Comparison of ENCODE assay signal across 8 mouse cellular contexts in the genomic region with DNA sequence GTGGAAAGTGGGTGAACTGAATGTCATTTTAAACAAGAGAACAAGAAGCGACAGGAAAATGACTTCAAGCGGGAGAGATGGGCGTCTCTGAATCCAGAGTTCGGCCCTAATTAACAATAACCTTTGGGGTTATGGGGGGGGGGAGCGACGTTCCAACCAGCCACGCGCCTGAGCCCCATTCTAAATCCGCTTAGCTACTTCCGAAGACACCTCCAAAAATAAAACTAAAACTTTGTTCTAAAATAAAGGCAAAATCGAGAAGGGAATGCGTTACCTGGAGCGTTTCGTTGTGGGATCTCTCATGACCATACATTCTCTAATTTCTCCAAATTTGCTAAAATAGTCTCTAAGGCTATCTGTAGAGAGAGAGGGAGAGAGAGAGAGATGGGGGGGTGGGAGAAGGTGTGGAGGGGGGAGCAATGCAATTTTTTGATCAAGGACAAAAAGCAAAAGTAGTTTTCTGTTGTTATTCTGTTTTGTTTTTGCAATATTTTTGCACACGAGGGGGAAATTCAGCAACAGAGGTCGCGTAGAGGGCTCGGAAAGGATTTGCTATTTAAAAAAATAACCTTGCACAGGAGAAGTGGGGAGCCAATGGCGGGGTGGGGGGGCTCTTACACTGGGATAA. TPM values are rescaled to one million over a fixed set of nuclear protein-coding genes. Genes with fewer than 3 reads are reported as not detected.
DNase-seq lines count a peak whose midpoint lies in the region; ATAC-seq and TF ChIP-seq lines count a peak whose summit lies in the region.

No protein-coding gene starts in this region.

- H3K9me3 ChIP-seq in forebrain, postnatal 0 days (ENCODE audit: low read length), result no peaks in the 10 kb centered on the region
- no peaks in the 10 kb centered on the region for H3K9me3 ChIP-seq in liver, embryonic 14.5 days (ENCODE audit: control insufficient read depth, low read length)

- H3K9ac ChIP-seq in forebrain, postnatal 0 days, result peak overlapping the region; percentile 78
- peak overlapping the region; percentile 98 for H3K9ac ChIP-seq in liver, embryonic 14.5 days (replicated peaks)

- intact Hi-C loops in left cerebral cortex, postnatal 10 days (cut with DNase I), result loop anchor here (5.0 to 10.0 kb wide), 2 partner anchors 135 to 162 kb away; no protein-coding TSS in a partner anchor

- peak overlapping the region; percentile 84 for H3K4me3 ChIP-seq in forebrain, postnatal 0 days (ENCODE audit: low read depth, low read length)
- peak overlapping the region; percentile 72 to 90 for H3K4me3 ChIP-seq in liver, embryonic 14.5 days (ENCODE audit: insufficient read depth in 1 of 2, low read depth in 2 of 2, low read length in 2 of 2)

- WGBS in forebrain, postnatal 0 days, result 1% methylated on average over 19 of the region's 19 CpGs
- WGBS in liver, embryonic 14.5 days (ENCODE audit: insufficient replicate concordance), result under 1% methylated on average over 19 of the region's 19 CpGs

- TF ChIP-seq EP300 in liver, embryonic 14.5 days (IDR thresholded peaks at IDR 0.05; ENCODE audit: low read depth), result no peak

- peaks cover 15% of the 10 kb centered on the region for H3K4me1 ChIP-seq in forebrain, postnatal 0 days (ENCODE audit: insufficient read depth)
- peaks cover 23 to 32% of the 10 kb centered on the region in 2 experiments for H3K4me1 ChIP-seq in liver, embryonic 14.5 days (replicated peaks; ENCODE audit: control insufficient read depth in 2 of 2, insufficient read depth in 2 of 2, low read length in 1 of 2)

- peak overlapping the region; percentile 96 for H3K4me2 ChIP-seq in forebrain, postnatal 0 days (ENCODE audit: low read depth)
- peak overlapping the region; percentile 82 for H3K4me2 ChIP-seq in liver, embryonic 14.5 days (ENCODE audit: low read depth)

- H3K36me3 ChIP-seq in forebrain, postnatal 0 days (ENCODE audit: insufficient read depth), result peaks cover 1% of the 10 kb centered on the region
- H3K36me3 ChIP-seq in liver, embryonic 14.5 days (replicated peaks; ENCODE audit: control insufficient read depth, insufficient read depth, low read depth), result no peaks in the 10 kb centered on the region; the same call in 1 of the 2 replicates

- peak; percentile 43 for DNase-seq in embryo, embryonic 11 days
- DNase-seq in embryo, embryonic 9.5 days (ENCODE audit: extremely low spot score), result no peak
- DNase-seq in CD4-positive helper T cell, adult 2 months (ENCODE audit: low read depth, low spot score), result peak; percentile 36
- no peak for DNase-seq in forebrain, postnatal 0 days
- DNase-seq in liver, embryonic 14.5 days (ENCODE audit: low read depth in 3 of 3, low spot score in 3 of 3), result no peak
- DNase-seq in thymus, postnatal 25 days, result peak; percentile 34
- no peak for DNase-seq in left cerebral cortex, postnatal 10 days (ENCODE audit: extremely low spot score in 1 of 2, low spot score in 2 of 2)
- DNase-seq in layer of hippocampus, adult 18-20 months (ENCODE audit: low spot score in 2 of 2), result no peak

- no peak for TF ChIP-seq CTCF in forebrain, postnatal 0 days (IDR thresholded peaks at IDR 0.05; ENCODE audit: low read depth)
- no peak for TF ChIP-seq CTCF in liver, embryonic 14.5 days (IDR thresholded peaks at IDR 0.05; ENCODE audit: low read depth)

- no peaks in the 10 kb centered on the region for H3K27me3 ChIP-seq in forebrain, postnatal 0 days (ENCODE audit: insufficient read depth, low read length)
- H3K27me3 ChIP-seq in liver, embryonic 14.5 days (ENCODE audit: control insufficient read depth, insufficient read depth, low read length), result no peaks in the 10 kb centered on the region

- no peak for ATAC-seq in forebrain, postnatal 0 days
- ATAC-seq in liver, embryonic 14.5 days (ENCODE audit: insufficient read depth), result no peak

- H3K27ac ChIP-seq in forebrain, postnatal 0 days (ENCODE audit: low read depth, low read length), result peak overlapping the region; percentile 79
- peak overlapping the region; percentile 62; the same call in 1 of the 2 replicates for H3K27ac ChIP-seq in liver, embryonic 14.5 days

RNA-seq across cellular contexts. Expression of gene Msi2, which starts 1.2 kb away (rescaled TPM):
- total RNA-seq in forebrain, postnatal 0 days (2014; rRNA removed), result 81.4 and 107 TPM in 2 replicates
- polyA plus RNA-seq in forebrain, postnatal 0 days (2015; fragmentation: Nextera tagmentation; extraction: Ambion mirVana), result 9.8 and 18.5 TPM in 2 replicates
- polyA plus RNA-seq in liver, embryonic 14.5 days (2012; rRNA removed), result 4.8 and 6.2 TPM in 2 replicates
- polyA plus RNA-seq in liver, embryonic 14.5 days (2014; fragmentation: Nextera tagmentation; extraction: Ambion mirVana), result 2.1 and 2.2 TPM in 2 replicates
- 10 to 100 TPM; 75.5 to 87.5 TPM for total RNA-seq in left cerebral cortex, postnatal 10 days (2021)
- total RNA-seq in layer of hippocampus, adult 18-20 months (2021), result 100 to 1,000 TPM; 110 to 113 TPM

Comparison
In these comparisons a context has a peak if more than half of its experiments do, and no peak if none do; other contexts are left out.
1. DNase-seq: peak in embryo, embryonic 11 days (single experiment), CD4-positive helper T cell, adult 2 months (single experiment) and thymus, postnatal 25 days (single experiment); none in embryo, embryonic 9.5 days (single experiment), forebrain, postnatal 0 days (single experiment), liver, embryonic 14.5 days (0 of 3), left cerebral cortex, postnatal 10 days (0 of 2) and layer of hippocampus, adult 18-20 months (0 of 2).